ENCODE assay signal across 20 mouse cellular contexts in the genomic region with DNA sequence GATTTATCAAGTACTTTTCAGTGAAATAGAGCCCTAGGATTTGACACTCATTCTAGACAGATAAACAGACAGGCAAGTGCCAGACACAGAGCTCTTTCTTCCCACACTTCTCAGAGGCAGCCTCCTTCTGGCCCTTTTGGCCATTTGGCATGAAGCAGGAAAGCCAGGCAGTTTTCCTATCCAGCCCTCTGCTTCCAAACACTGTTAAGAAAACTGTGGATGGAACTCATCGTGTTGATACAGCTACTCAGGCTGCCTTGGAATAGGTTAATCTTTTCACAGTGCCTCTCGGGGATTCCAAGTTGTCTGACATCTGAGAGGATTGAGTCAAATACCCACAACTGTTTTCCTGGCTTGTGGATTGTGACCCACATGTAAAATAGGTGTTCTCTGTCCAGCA.
A peak's percentile ranks its signal among the peaks of the same experiment; 100 is the strongest.
DNase-seq lines count a peak whose midpoint lies in the region; ATAC-seq and TF ChIP-seq lines count a peak whose summit lies in the region.
"Had no signal": no experiment of that assay in that cellular context is flagged by ENCODE, and none has a peak within 500 bp of the region (broad histone marks: within the 10 kb centered on the region; RNA-seq: fewer than 3 reads in every experiment).

No protein-coding gene starts in this region.

- TF ChIP-seq EP300 in heart, adult 2 months (IDR thresholded peaks at IDR 0.05; ENCODE audit: insufficient read depth, low read depth, low read length): no peak

- TF ChIP-seq POLR2A in cerebellum, adult 2 months (IDR thresholded peaks at IDR 0.05; ENCODE audit: borderline replicate concordance, insufficient read depth, low read length): no peak
- TF ChIP-seq POLR2A in heart, adult 2 months (IDR thresholded peaks at IDR 0.05; ENCODE audit: insufficient read depth, low read depth, low read length): no peak

- H3K4me2 ChIP-seq in forebrain, postnatal 0 days (ENCODE audit: low read depth): no peak overlapping the region
- H3K4me2 ChIP-seq in intestine, embryonic 16.5 days (ENCODE audit: low read depth, low read length): no peak overlapping the region
- H3K4me2 ChIP-seq: liver, embryonic 11.5 days had no signal

- no peak overlapping the region for H3K4me3 ChIP-seq in layer of hippocampus, adult 2 months
- H3K4me3 ChIP-seq in cerebellum, adult 2 months (replicated peaks; ENCODE audit: insufficient read depth, low read depth, low read length): no peak overlapping the region
- no peak overlapping the region for H3K4me3 ChIP-seq in forebrain, postnatal 0 days (ENCODE audit: low read depth, low read length)
- no peak overlapping the region for H3K4me3 ChIP-seq in intestine, embryonic 16.5 days (ENCODE audit: low read length)
- no peak overlapping the region for H3K4me3 ChIP-seq in heart, adult 2 months
- H3K4me3 ChIP-seq: gastrocnemius, adult 2 months; limb, embryonic 10.5 days; midbrain, embryonic 10.5 days had no signal

- H3K79me2 ChIP-seq in heart, adult 2 months (replicated peaks; ENCODE audit: control insufficient read depth, insufficient read depth, low read length): no peaks in the 10 kb centered on the region

- peak overlapping the region; percentile 89 for H3K27ac ChIP-seq in layer of hippocampus, adult 2 months
- peak overlapping the region; percentile 53 for H3K27ac ChIP-seq in cerebellum, adult 2 months (ENCODE audit: insufficient read depth, low read length)
- H3K27ac ChIP-seq in forebrain, postnatal 0 days (ENCODE audit: low read depth, low read length): no peak overlapping the region
- no peak overlapping the region for H3K27ac ChIP-seq in intestine, embryonic 16.5 days (ENCODE audit: low read length)
- H3K27ac ChIP-seq in heart, adult 2 months: no peak overlapping the region
- H3K27ac ChIP-seq: gastrocnemius, adult 2 months; limb, embryonic 10.5 days; stomach, postnatal 0 days had no signal

- H3K9ac ChIP-seq in forebrain, postnatal 0 days: no peak overlapping the region
- no peak overlapping the region for H3K9ac ChIP-seq in intestine, embryonic 16.5 days (ENCODE audit: low read depth, low read length)
- H3K9ac ChIP-seq in heart, adult 2 months (ENCODE audit: low read depth, low read length): no peak overlapping the region

- peak; percentile 73 for DNase-seq in cerebellum, adult 11-12 months
- no peak for DNase-seq in layer of hippocampus, adult 2 months (ENCODE audit: low spot score in 2 of 2)
- DNase-seq in layer of hippocampus, adult 9-11 months: no peak
- DNase-seq in cerebellum, adult 2 months: peak; percentile 65 to 80
- DNase-seq in forebrain, postnatal 0 days: peak; percentile 60
- DNase-seq in heart, adult 2 months: no peak
- DNase-seq: adrenal gland, postnatal 10 days; gastrocnemius, adult 2 months; kidney, adult 9 months; kidney, postnatal 4 days; lung, adult 2 months; lung, postnatal 4 days; right cerebral cortex, postnatal 25 days; thymus, postnatal 36 days had no signal

- peaks cover 49% of the 10 kb centered on the region for H3K4me1 ChIP-seq in cerebellum, adult 2 months (ENCODE audit: control insufficient read depth, insufficient read depth, low read length)
- no peaks in the 10 kb centered on the region; the same call in 1 of the 2 replicates for H3K4me1 ChIP-seq in forebrain, postnatal 0 days (ENCODE audit: insufficient read depth)
- H3K4me1 ChIP-seq in intestine, embryonic 16.5 days (ENCODE audit: control insufficient read depth, insufficient read depth, low read length): no peaks in the 10 kb centered on the region
- H3K4me1 ChIP-seq in heart, adult 2 months (ENCODE audit: control insufficient read depth, insufficient read depth, low read length): no peaks in the 10 kb centered on the region

- H3K9me3 ChIP-seq in forebrain, postnatal 0 days (ENCODE audit: low read length): no peaks in the 10 kb centered on the region
- no peaks in the 10 kb centered on the region for H3K9me3 ChIP-seq in intestine, embryonic 16.5 days (ENCODE audit: control insufficient read depth, low read length)
- H3K9me3 ChIP-seq: limb, embryonic 10.5 days; midbrain, embryonic 10.5 days had no signal

- no peaks in the 10 kb centered on the region for H3K27me3 ChIP-seq in cerebellum, adult 2 months (ENCODE audit: control insufficient read depth, insufficient read depth, low read length)
- no peaks in the 10 kb centered on the region for H3K27me3 ChIP-seq in forebrain, postnatal 0 days (ENCODE audit: insufficient read depth, low read length)
- no peaks in the 10 kb centered on the region for H3K27me3 ChIP-seq in intestine, embryonic 16.5 days (replicated peaks; ENCODE audit: control insufficient read depth, insufficient read depth, low read length)
- H3K27me3 ChIP-seq in heart, adult 2 months (ENCODE audit: control insufficient read depth, insufficient read depth, low read length): no peaks in the 10 kb centered on the region

- no peak for ATAC-seq in cerebellum, adult (ENCODE audit: insufficient number of reproducible peaks, low FRiP score, low TSS enrichment)
- peak; percentile 70 for ATAC-seq in forebrain, postnatal 0 days
- ATAC-seq in intestine, embryonic 16.5 days: no peak

- no peak for TF ChIP-seq CTCF in layer of hippocampus, adult 2 months (conservative IDR thresholded peaks at IDR 0.05)
- no peak for TF ChIP-seq CTCF in cerebellum, adult 2 months (IDR thresholded peaks at IDR 0.05; ENCODE audit: borderline replicate concordance, insufficient read depth, low read depth, low read length)
- TF ChIP-seq CTCF in forebrain, postnatal 0 days (IDR thresholded peaks at IDR 0.05; ENCODE audit: low read depth): no peak
- no peak for TF ChIP-seq CTCF in heart, adult 2 months (IDR thresholded peaks at IDR 0.05)

- intact Hi-C loops in heart, adult 2 months (cut with DNase I): no loop called here

- H3K36me3 ChIP-seq in forebrain, postnatal 0 days (ENCODE audit: insufficient read depth): no peaks in the 10 kb centered on the region
- no peaks in the 10 kb centered on the region for H3K36me3 ChIP-seq in intestine, embryonic 16.5 days (ENCODE audit: control insufficient read depth, insufficient read depth, low read length)
- no peaks in the 10 kb centered on the region for H3K36me3 ChIP-seq in heart, adult 2 months (ENCODE audit: control insufficient read depth, insufficient read depth, low read length)
- H3K36me3 ChIP-seq: limb, embryonic 10.5 days; midbrain, embryonic 10.5 days had no signal

- WGBS in cerebellum, adult 2 months: 15% methylated on average over 2 of the region's 2 CpGs
- WGBS in forebrain, postnatal 0 days: 12% methylated on average over 2 of the region's 2 CpGs
- 40% methylated on average over 2 of the region's 2 CpGs for WGBS in intestine, embryonic 16.5 days
- WGBS in heart, adult 2 months: 17% methylated on average over 2 of the region's 2 CpGs

Comparison
In these comparisons a context has a peak if more than half of its experiments do, and no peak if none do; other contexts are left out.
1. DNase-seq: peak in cerebellum, adult 11-12 months (single experiment), cerebellum, adult 2 months (2 of 2) and forebrain, postnatal 0 days (single experiment); none in layer of hippocampus, adult 2 months (0 of 2), layer of hippocampus, adult 9-11 months (single experiment) and heart, adult 2 months (0 of 2).
2. H3K27ac ChIP-seq: peak in layer of hippocampus, adult 2 months (single experiment) and cerebellum, adult 2 months (single experiment); none in forebrain, postnatal 0 days (single experiment), intestine, embryonic 16.5 days (single experiment) and heart, adult 2 months (single experiment).